Mouse (Mus musculus) olfactory bulb, adult 2 months (tissue): Measurements from ENCODE around the gene Gm26558.

ENCODE experiments used
- CTCF ChIP-seq: fragments of 200-500 bp; IDR thresholded peaks from 2 replicates; pipeline ENCODE4 v1.5.1; 2012; ENCODE audit warnings: low read depth, mild to moderate bottlenecking, low read length, moderate library complexity; ENCODE audit not compliant: insufficient read depth
- POLR2A ChIP-seq: fragments of 200-500 bp; IDR thresholded peaks from 2 replicates; pipeline ENCODE4 v1.6.1; 2012; ENCODE audit warnings: mild to moderate bottlenecking, low read depth, low read length, moderate library complexity; ENCODE audit not compliant: insufficient read depth

DNA sequence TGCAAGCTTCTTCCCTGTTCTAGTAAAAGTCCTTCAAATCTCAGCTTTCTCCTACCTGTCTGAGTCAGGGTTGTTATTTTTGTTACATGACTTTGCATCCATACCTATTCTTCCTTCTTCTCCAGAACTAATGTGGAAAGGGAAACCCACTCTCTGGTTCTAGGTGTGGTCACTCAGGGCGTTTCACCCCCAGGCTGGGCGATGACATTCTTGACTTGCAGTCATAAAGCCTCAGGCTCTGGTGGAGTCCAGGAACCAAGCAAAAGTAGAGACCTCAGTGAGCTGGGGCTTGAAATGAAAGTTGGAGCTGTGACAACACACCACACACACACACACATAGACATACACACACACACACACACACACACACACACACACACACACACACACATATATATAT is 45.8 kb downstream of the Gm26558 start:
- TF ChIP-seq POLR2A (no peak), CTCF (no peak)
